Mouse (Mus musculus) stomach, postnatal 0 days (tissue): Measurements from ENCODE around the gene Pmf1. TPM values are rescaled to one million over a fixed set of nuclear protein-coding genes. Genes with fewer than 3 reads are reported as not detected.
A peak's percentile ranks its signal among the peaks of the same experiment; 100 is the strongest.

Experiments
- ATAC-seq: fragments of 200-750 bp; cut with Nextera tagmentation; 2 replicates; pipeline ENCODE4 v1.8.0; 2017; ENCODE audit not compliant: low FRiP score, low TSS enrichment
- DNase-seq: peaks from one replicate; pipeline ENCODE4 v3.0.0-alpha.2; 2016; ENCODE audit warnings: low spot score
- H3K27ac ChIP-seq: fragments of 300-500 bp; sonication (generic); replicated peaks from 2 replicates; pipeline ENCODE4 v1.5.1; 2014; ENCODE audit warnings: mild to moderate bottlenecking, control low read depth
- H3K27me3 ChIP-seq: fragments of 300-500 bp; sonication (generic); 2 replicates; pipeline ENCODE4 v1.6.1; 2014; ENCODE audit warnings: low read length; ENCODE audit not compliant: control insufficient read depth, insufficient read depth
- H3K36me3 ChIP-seq: fragments of 300-500 bp; sonication (generic); 2 replicates; pipeline ENCODE4 v1.6.1; 2014; ENCODE audit warnings: low read length, mixed read lengths; ENCODE audit not compliant: control insufficient read depth, insufficient read depth
- H3K4me1 ChIP-seq: fragments of 300-500 bp; sonication (generic); replicated peaks from 2 replicates; pipeline ENCODE4 v1.6.1; 2014; ENCODE audit warnings: antibody characterized with exemption; ENCODE audit not compliant: control insufficient read depth, insufficient read depth
- H3K4me2 ChIP-seq: fragments of 300-500 bp; sonication (generic); replicated peaks from 2 replicates; pipeline ENCODE4 v1.6.1; 2014; ENCODE audit warnings: low read depth, mild to moderate bottlenecking, control low read depth, moderate library complexity
- H3K4me3 ChIP-seq: fragments of 300-500 bp; sonication (generic); 2 replicates; pipeline ENCODE4 v1.5.1; 2014; ENCODE audit warnings: low read depth, low read length, control low read depth
- H3K9ac ChIP-seq: fragments of 300-500 bp; sonication (generic); 2 replicates; pipeline ENCODE4 v1.6.1; 2014; ENCODE audit warnings: mild to moderate bottlenecking, low read length, control low read depth, mixed read lengths
- H3K9me3 ChIP-seq: fragments of 300-500 bp; sonication (generic); 2 replicates; pipeline ENCODE4 v1.6.1; 2016; ENCODE audit warnings: low read length; ENCODE audit not compliant: control insufficient read depth
- CTCF ChIP-seq: IDR thresholded peaks from 2 replicates; pipeline ENCODE4 v1.5.1; 2016; ENCODE audit warnings: antibody characterized with exemption, low read depth, mild to moderate bottlenecking, moderate library complexity
- EP300 ChIP-seq: optimal IDR thresholded peaks from 2 replicates; pipeline ENCODE3; 2016; ENCODE audit warnings: antibody characterized with exemption
- WGBS: fragments of 180-500 bp; shearing (Covaris S2); extraction: QIAGEN DNeasy Blood & Tissue Kit; methylation state at CpG from one replicate; pipeline ENCODE4 v1.1.7; 2014; 5-methylcytosine and 5-hydroxymethylcytosine counted together
- polyA plus RNA-seq: library from polyadenylated mRNA; unstranded; fragments of >200 nt; fragmentation: Nextera tagmentation; extraction: Ambion mirVana; gene quantifications from 2 replicates; pipeline ENCODE4 v1.2.1, GENCODE M21; 2015

The Pmf1 gene
- polyA plus RNA-seq, result 55.6 and 58.1 TPM in 2 replicates

DNA sequence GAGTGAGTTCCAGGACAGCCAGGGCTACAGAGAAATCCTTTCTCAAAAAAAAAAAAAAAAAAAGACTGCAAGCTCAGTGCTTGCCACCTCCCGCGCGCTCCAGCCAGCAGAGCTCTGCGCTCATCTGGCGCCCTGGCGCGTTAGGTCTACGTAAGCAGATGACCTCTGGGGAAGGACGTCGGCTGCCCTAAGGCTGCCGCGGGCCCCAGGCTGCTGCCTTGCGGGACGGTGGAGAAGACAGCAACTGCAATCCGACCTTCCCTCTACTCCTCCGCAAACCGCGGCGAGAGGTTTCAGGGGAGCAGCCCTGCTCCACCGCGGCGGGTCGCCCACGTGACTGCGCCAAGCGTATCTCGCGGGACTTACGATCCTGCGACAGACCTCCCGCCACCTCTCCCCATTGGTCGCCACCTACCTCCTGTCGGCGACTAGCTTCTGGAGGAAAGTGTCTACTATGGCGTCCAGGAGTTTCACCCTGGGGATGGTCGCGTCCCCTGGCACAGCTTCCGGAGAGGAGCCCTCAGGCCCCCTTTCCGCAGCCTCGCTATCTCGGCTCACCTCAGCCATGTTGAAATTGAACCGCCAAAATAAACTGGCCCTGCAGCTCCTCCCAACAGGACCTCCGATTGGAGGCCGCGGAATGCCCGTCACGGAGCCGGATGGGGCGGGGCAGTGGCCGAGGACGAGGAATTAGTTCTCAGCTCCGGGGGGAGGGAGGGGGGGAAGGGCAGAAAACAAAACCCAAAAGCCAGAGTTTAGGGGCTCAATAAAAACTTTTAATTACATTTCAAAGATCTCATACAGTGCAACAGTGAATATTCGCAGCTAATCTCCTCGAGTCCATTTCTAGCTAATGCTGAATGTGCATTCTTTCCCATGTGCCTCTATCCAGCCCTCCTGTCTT, at the start of gene Pmf1:
Gene Pmf1, minus strand, starts transcription at position 591 of the 904 bp plus-strand sequence.
- Histone ChIP-seq H3K27ac (peak within 1 kb of the TSS; percentile 96), H3K4me3 (peak within 1 kb of the TSS; percentile 70), H3K9me3 (no peaks in the 10 kb centered on the region), H3K4me1 (no peaks in the 10 kb centered on the region; the same call in 1 of the 2 replicates), H3K4me2 (peak within 1 kb of the TSS; percentile 67), H3K9ac (peak within 1 kb of the TSS; percentile 89), H3K36me3 (peaks cover 5% of the 10 kb centered on the region), H3K27me3 (no peaks in the 10 kb centered on the region)
- peak; percentile 94 for ATAC-seq
- under 1% methylated on average over 54 of the region's 54 CpGs for WGBS
- peak; percentile 95 for DNase-seq
- TF ChIP-seq EP300, result peak; percentile 79
- peak; percentile 1; the same call in 1 of the 2 replicates for TF ChIP-seq CTCF

GRCm38 (mm10) chr3:88458778-88459219, 48.7 kb upstream of the Pmf1 start:
- Histone ChIP-seq H3K4me2 (no peak overlapping the region), H3K27ac (no peak overlapping the region), H3K9ac (no peak overlapping the region), H3K36me3 (no peaks in the 10 kb centered on the region), H3K9me3 (no peaks in the 10 kb centered on the region), H3K4me3 (no peak overlapping the region), H3K27me3 (no peaks in the 10 kb centered on the region), H3K4me1 (0 out of 2 replicates have a peak, but pooled peaks cover 5% of the 10 kb centered on the region)
- DNase-seq (no peak), ATAC-seq (no peak)
- TF ChIP-seq EP300 (no peak), CTCF (no peak)
- 4% methylated on average over 14 of the region's 14 CpGs for WGBS

GRCm38 (mm10) chr3:88456746-88457532, 46.8 kb upstream of the Pmf1 start:
- 0 out of 2 replicates have a peak, but pooled peaks cover 5% of the 10 kb centered on the region for H3K4me1 ChIP-seq
- H3K9ac ChIP-seq, result no peak overlapping the region
- ATAC-seq (peak; percentile 57; the same call in 1 of the 2 replicates), DNase-seq (no peak)
- H3K27me3 ChIP-seq, result no peaks in the 10 kb centered on the region
- H3K9me3 ChIP-seq, result no peaks in the 10 kb centered on the region
- H3K27ac ChIP-seq, result peak overlapping the region; percentile 86
- TF ChIP-seq EP300 (no peak), CTCF (no peak)
- no peaks in the 10 kb centered on the region for H3K36me3 ChIP-seq
- no peak overlapping the region for H3K4me3 ChIP-seq
- H3K4me2 ChIP-seq, result no peak overlapping the region
- WGBS, result 59% methylated on average over 7 of the region's 7 CpGs

GRCm38 (mm10) chr3:88456313-88456712, 46.2 kb upstream of the Pmf1 start:
- H3K9me3 ChIP-seq, result no peaks in the 10 kb centered on the region
- WGBS, result 62% methylated on average over 8 of the region's 8 CpGs
- DNase-seq (peak; percentile 58), ATAC-seq (no peak; the same call in 1 of the 2 replicates)
- H3K4me3 ChIP-seq, result no peak overlapping the region
- H3K36me3 ChIP-seq, result no peaks in the 10 kb centered on the region
- H3K9ac ChIP-seq, result no peak overlapping the region
- no peak overlapping the region for H3K4me2 ChIP-seq
- H3K27me3 ChIP-seq, result no peaks in the 10 kb centered on the region
- H3K4me1 ChIP-seq, result 0 out of 2 replicates have a peak, but pooled peaks cover 5% of the 10 kb centered on the region
- no peak for TF ChIP-seq EP300
- no peak for TF ChIP-seq CTCF
- peak overlapping the region; percentile 86 for H3K27ac ChIP-seq

GRCm38 (mm10) chr3:88455588-88456264, 45.6 kb upstream of the Pmf1 start:
- Histone ChIP-seq H3K4me1 (0 out of 2 replicates have a peak, but pooled peaks cover 5% of the 10 kb centered on the region), H3K9me3 (no peaks in the 10 kb centered on the region), H3K27me3 (no peaks in the 10 kb centered on the region), H3K9ac (peak overlapping the region; percentile 60), H3K27ac (peak overlapping the region; percentile 86), H3K4me2 (peak overlapping the region; percentile 54), H3K36me3 (no peaks in the 10 kb centered on the region), H3K4me3 (peak overlapping the region; percentile 35)
- DNase-seq, result peak; percentile 82
- peak; percentile 72 for ATAC-seq
- no peak for TF ChIP-seq EP300
- WGBS, result 56% methylated on average over 18 of the region's 18 CpGs
